Mouse (Mus musculus): Measurements from ENCODE around the gene Cyp26b1.

- no peak for TF ChIP-seq CTCF (IDR thresholded peaks at IDR 0.05; ENCODE audit: low read depth, low read length)
- no peak for TF ChIP-seq POLR2A (IDR thresholded peaks at IDR 0.05; ENCODE audit: extremely low read depth, insufficient read depth, low read length)
Measured at GRCm38 (mm10) chr6:84562948-84563347, 30.8 kb downstream of the Cyp26b1 start.

Measured in liver, adult 2 months (tissue).